Mouse (Mus musculus) embryo, embryonic 11.5 days (tissue): ENCODE measurements around the gene Qtrt2.

ENCODE experiments used
- DNase-seq: peaks from one replicate; pipeline ENCODE4 v3.0.0-alpha.2; 2012; ENCODE audit warnings: low read depth, low spot score

The Qtrt2 gene

DNA sequence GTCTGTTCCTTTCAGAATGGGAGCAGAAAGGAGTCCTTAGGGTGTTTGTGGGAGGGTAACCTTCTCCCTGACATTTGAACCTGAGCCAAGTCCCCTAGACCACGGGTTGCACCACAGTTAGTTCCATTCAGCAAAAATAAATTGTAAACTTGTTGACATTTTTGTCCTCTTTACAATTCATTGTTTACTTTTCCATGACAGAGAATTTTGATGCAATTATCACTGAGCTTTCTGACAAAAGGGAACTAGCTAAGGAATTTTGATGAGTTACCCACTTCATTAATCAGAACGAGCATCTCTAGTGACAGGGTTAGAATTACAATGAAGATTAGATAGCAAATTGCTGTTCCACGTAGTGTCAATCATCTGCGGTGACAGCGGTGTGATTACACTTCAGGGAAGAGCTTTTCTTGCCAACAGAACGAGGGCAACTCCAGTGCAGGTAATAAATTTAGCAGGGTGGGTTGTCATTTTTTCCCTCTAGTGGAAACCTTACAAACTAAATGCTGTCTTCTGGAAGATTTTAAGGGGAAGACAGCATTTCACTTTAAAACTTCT is 1.5 kb downstream of the Qtrt2 start:
- no peak for DNase-seq

DNA sequence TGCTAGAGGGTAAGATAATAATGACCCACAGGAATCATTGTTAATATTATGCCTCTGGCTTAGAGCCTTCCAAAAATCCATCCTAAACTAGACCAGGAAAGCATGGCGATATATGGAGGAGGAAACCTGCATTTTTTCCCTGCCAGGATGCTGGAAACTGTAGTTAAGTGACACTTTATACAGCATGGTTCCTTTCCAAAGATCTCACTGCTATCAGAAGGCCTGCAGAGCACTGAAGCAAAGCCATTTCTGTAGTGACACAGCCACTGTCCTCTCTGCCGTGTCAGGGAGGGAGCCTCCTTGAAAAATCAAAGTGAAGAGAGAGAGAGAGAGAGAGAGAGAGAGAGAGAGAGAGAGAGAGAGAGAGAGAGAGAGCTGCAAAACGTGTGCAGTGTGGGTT is 4.0 kb downstream of the Qtrt2 start:
- DNase-seq = no peak

DNA sequence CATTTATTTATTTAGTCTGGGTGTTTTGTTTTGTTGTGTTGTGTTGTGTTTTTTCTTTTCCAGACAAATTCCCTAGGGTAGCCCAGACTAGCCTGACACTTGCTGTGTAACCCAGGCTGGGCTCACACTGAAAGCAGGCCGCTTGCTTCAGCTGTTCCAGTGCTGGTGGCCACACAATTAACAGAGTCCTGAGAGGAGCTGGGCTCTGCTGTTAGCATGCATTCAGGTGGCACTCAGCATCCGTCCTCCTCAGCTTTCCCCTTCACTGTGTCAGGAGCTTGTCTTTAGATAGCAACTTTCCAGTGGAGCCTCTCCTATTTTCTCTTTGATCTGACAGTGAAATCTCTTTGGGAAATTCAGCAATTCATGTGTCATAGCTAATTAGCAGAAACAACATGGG is 4.6 kb downstream of the Qtrt2 start:
- no peak for DNase-seq

DNA sequence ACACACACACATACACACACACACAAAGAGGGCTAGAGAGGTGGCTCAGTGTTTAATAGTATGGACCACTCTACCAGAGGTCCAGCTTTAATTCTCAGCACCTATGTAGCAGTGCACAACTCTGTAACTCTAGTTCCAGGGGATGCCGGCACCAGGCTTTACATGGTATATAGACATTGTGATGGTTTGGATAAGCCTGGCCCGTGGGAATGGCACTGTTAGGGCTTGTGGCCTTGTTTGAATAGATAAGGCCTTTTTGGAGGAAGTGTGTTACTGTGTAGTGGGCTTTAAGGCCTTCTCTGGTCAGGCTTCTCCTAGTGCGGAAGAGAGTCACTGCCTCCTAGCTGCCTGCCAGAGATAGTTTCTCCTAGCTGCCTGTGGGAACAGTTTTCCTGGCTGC is 7.7 kb downstream of the Qtrt2 start:
- DNase-seq = no peak

DNA sequence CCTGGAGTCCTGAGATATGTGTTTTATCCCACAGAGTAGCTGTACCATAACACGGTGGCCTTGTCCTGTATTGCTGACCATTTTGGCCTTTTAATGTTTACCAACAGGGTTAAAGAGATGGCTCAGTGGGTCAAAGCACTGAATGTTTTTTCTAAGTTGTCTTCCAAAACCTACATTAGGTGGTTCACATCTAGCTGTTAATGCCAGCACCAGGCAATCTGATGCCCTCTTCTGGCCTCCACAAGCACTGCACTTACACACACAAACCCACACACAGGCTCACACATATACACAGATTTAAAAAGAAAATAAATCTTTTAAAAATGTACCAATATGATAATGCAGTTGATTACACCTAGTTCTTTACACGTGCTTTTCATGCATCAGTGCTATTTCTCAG is 17.7 kb downstream of the Qtrt2 start:
- DNase-seq = no peak

DNA sequence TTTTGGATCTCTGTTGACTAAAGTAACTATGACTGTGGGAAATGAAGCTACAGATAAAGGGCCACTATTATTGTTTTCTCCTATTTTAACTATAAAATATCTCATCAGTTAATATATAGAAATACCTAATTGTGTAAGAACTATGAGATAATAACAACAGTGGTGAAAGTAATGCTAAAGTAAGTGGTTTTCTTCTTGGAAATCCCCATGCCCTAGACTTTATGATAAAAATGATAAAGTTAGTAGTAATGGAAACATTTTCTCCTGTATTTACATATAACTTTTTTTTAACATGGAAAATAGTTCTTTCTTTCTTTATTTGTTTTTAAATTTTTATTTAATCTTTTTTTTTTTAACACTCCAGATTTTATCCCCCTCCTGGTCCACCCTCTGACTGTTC is 26.0 kb downstream of the Qtrt2 start:
- DNase-seq = no peak

DNA sequence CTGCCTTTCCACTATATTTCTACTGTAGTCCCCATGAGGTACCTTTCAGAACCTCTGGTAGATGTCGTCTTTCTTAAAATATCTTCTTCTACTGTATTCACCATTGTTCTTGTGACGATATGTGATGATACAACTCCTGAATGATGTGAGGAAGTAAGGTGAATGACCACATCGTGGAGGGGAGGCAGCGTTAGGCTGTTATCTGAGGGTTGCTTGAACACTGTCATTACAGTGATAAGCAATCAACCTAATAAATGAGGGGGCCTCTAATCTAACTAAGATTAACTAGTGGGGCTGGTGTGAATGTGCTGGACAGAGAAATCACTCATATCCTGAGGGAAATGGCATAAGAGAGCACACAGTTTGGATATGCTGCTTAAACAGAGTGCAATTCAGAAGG is 26.5 kb downstream of the Qtrt2 start:
- no peak for DNase-seq

DNA sequence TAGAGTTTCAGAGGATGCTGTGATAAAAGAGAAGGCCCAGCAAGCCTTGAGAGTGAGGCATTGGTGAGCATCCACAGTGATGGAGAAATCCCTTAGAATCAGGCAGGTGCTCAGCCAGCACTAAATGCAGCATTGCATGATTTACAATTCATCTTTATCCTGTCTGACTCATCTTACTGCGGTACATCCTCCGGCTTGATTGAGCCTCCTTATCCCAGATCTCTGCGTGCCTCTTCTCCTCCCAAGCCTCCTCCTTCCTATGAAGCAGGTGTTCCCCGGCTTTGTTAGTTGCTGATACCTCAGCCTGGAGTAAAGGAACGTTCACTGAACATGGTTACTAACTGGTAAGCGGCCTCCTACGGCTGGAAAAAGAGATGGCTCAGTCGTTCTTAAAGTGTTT is 32.1 kb downstream of the Qtrt2 start:
- no peak for DNase-seq

DNA sequence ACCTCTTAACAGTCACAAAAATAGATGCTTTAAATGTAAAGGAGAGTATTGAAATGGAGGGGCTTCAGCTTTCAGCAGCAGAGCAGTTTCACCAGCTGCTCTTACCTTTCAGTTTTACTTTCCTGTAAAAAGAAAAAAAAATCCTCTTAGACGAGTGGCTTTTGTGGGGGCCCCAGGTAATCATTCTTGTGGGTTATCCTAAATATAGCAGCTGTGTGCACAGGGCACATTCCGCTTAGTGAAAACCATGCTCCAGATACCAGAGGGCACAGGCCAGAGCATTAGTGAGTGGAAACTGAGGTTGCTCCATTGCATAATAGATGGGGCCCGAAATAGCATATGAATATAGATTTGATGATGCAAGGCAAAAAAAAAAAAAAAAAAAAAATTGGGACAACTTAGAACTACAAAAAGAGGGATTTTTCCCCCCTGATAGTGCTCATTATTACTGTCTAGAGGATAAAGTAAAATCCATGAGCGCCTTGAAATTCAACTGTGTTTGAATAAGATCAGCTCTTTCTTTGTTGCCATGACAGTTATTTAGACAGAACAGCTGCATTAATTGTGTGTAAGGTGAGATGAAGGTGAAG is 35.8 kb downstream of the Qtrt2 start:
- DNase-seq = no peak

DNA sequence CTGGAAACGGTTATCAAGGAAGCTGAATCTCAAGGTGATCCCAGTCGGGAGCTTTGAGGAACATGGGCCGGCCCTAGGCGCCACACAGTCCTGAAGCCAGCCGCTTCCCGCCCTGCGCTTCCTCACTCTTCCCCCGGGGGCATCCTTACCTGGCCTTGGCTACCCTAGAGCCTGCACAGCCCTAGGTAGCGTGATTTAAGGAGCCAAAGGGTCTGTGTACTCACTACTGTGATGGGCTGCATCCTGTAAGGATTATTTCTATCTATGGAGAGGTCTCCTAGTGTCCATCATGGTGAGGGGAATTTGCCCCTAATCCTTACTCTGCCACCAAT is 36.6 kb downstream of the Qtrt2 start:
- DNase-seq = no peak

DNA sequence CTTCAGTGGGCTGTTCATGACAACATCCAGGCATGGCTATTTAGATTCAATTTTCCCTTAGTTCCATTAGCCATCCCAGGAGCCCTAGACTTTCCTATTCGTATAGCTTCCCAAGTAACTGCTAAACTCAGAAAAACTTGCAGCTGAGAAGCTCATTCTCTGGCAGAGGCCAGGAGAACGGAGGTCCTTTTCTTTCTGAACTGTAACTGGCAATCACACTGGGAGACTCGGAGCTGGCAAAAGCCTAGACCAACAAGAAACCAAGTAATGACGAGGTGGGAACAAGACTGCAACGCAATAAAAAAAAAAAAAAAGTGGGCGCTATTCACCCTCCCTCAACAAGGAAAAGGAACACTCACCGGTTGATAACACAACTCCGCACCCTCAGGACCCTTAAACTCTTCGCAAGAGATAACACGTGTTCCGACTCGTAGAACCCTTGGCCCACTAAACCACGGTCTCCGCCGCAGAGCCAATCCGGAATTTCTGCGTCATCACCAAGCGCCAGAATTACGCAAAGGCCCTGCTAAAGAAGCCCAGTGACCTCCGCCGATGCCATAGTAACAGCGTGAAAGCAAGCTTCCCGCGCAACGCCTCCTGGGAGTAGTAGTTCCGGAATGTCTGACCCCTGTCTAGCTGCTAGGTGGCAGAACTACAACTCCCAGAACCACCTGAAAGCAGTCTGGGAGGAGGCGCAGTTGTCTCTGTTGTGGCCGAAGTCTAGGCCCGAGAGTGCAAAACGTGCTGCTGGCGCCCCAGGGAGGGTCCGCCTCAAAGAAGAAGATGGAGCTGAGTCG is 37.2 kb downstream of the Qtrt2 start, which contains the start of gene Ccdc191:
Gene Ccdc191, plus strand, starts transcription at position 593 of the 797 bp plus-strand sequence.
- peak; percentile 99 for DNase-seq

DNA sequence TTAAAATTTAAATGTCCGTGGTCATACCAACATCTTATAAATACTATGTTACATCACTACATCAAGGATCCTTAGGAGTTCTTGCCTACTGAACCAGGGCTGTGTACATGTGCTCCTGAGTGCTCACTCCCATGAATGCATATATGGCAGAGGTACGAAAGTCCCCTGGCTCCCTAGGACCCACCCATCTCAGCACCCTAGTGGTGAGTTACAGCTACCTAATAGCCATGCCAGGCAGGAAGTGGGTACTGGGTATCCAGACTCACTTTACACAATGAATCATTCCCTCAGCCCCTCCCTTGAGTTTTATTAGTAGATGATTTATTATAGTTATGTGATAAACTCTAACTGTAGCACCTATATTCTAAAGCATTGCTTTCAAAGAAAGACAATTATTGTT is 44.3 kb downstream of the Qtrt2 start:
- DNase-seq = no peak

DNA sequence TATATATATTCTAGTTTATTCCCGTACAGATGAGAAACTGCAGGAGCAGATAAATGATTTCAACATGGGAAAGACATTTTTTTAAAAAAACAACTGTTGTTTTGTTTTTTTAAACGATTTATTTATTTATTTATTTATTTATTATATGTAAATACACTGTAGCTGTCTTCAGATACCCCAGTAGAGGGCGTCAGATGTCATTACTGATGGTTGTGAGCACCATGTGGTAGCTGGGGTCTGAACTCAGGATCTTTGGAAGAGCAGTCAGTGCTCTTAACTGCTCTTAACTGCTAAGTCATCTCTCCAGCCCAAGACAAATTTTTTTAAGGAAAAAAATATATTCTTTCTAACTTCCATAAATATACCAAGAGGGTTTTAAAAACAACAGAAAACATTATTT is 45.0 kb downstream of the Qtrt2 start:
- DNase-seq = no peak

DNA sequence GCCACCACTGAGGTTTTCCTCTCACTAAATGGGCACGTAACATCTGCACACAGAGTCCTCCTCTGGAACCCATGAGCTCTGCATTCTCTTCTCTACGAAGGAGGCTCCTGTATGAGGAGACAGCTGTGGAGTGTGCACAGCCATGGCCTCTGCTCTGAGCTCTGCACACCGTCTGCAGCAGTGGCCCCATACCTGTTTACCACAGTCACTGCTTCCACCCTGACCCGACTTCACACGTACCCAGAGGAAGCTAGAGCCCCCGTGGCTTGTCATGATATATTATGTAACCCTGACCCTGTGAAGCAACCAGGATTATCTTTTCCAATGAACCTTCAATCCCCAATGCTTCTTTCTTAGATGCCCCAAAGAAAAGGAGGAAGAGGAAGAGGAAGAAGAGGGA is 46.8 kb downstream of the Qtrt2 start:
- DNase-seq = no peak

DNA sequence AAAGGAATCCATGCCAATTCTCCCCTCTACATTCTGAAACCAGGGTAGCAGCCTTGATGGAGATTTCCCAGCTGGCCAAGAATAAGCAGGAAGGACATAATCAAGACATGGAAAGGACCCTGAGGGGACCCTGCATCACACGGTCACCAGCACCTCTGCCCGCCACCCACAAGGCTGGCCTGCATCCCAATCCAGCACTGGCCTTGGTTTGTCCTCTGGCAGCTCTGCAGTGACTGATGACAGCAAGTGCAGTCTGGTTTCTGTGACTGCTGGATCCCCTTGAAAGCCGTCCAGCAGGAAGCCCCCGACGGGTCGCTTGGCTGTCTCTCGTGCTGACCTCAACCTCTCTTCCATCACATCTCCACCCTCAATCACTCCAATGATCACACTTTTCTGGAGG is 55.2 kb downstream of the Qtrt2 start:
- no peak for DNase-seq

DNA sequence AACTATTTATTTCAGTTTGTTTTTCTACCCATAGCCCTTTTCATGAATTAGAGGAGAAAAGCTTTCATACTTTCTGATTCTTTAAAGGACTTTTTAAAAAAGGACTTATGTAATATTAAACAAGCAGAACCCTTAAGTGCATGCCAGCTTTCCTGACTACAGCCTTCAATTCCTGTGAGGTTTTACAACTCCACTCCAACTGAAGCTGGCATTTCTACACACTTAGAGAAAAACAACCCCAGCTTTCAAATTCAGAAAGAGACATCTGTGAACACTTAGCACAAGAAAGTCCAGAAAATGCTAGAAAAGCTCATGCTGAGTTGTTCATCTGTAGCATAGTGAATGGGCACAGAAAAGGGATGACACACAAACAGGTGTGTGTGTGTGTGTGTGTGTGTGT is 56.8 kb downstream of the Qtrt2 start:
- DNase-seq = no peak

DNA sequence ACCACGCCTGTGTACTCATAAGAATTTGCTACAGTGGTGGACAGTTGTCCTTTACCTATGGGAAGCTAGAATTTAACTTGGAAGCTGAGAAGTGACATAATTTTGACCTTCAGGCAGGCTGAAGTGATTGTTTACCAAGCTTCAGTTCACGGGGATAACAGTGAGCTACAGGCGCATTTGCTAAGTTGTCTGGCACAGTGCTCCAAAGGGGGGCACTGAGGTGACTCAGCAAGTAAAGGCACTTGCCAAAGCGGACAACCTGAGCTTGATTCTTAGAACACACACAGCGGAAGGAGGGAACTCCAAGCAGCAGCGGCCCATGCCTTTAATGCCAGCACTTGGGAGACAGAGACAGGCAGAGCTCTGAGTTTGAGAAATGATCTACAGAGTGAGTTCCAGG is 66.0 kb downstream of the Qtrt2 start:
- DNase-seq = no peak

DNA sequence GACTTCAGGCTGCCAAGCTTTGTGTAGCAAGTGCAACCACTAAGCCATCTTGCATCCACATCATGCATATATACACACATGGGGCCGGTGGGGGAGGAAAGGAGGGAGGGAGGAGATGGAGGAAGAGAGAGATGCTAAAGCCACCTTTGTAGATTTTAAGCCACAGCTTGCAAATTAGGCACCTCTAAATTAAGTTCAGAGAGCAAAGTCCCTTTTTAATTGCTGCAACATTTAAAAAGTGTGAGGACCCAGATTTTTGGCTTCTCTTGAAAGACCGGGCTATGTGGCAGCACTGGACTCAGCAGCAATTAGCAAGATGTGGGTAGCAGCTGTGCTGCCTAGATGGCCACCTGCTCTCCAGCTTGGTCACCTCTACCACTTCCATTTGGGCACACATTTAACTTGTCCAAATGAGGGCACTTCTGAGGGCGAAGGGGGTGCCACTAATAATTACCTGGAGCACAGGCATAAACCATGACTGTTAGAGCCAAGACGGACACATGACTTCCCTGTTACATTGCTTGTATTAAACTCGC is 67.6 kb downstream of the Qtrt2 start:
- DNase-seq = no peak

DNA sequence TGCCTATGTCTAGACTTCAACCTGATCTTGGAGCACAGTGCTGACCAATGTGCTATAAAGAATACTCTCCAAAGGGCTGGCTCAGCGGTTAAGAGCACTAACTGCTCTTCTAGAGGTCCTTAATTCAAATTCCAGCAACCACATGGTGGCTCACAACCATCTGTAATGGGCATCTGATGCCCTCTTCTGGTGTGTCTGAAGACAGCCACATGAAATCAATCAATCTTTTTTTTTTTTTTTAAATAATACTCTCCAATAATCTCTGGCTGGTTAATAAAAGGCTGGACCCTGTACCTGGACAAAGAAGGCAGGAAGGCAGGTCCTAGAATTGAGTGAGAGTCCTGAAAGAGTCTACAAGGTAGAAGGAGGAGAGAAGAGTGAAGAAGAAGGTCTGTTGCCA is 76.8 kb downstream of the Qtrt2 start:
- no peak for DNase-seq

DNA sequence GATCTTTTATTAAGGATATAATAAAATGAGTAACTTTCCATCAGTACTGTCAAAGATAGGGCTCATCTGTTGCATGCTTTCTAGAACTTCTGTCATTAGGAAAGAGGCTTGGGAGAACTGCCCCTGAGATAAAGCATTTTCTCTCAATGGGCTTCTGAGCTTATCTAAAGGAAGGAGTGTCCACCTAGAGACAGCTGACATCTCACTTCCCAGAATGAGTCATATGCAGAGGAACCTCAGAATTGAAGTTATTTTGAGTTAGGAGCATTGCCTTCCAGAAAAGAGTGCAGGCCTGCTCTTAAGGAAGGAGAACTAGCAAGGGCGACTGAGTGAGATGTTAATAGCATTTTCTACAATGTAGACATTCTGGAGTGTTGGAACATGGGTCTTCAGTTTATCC is 85.4 kb downstream of the Qtrt2 start:
- no peak for DNase-seq

DNA sequence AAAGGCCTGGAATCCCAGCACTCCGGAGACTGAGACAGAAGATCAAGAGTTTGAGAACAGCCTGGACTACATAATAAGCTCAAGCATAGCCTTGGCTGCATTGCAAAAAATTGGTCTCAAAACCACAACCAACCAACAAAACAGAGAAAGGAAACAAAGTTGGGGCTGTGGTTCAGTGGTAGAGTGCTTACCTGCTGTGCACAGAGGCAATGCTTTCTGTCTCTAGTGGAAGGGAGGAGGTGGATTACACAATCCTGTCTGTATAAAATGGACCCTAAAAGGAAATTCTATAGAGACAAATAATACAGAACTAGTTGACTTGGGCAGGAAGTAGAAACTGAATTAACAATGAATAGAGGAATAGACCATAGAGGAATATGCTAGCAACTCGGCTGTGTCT is 94.7 kb downstream of the Qtrt2 start:
- no peak for DNase-seq

DNA sequence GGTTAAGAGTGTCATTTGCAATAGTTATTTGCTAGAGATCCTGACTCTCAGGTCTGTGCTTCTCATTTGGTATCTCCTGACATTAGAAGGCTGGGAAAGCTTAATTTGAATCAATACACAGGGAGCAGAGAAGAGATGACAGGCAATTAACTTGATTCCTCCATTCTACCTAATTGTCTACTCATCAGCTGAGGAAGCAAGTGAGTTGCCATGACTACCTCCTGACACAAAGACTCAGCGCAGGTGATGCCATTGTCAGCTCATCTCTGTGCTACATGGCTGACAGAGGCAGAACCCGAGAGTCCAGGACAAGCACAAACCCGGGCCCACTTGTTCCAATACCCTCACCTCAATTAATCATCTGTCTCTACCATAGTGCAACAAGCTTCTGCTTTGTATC is 99.1 kb downstream of the Qtrt2 start:
- no peak for DNase-seq

DNA sequence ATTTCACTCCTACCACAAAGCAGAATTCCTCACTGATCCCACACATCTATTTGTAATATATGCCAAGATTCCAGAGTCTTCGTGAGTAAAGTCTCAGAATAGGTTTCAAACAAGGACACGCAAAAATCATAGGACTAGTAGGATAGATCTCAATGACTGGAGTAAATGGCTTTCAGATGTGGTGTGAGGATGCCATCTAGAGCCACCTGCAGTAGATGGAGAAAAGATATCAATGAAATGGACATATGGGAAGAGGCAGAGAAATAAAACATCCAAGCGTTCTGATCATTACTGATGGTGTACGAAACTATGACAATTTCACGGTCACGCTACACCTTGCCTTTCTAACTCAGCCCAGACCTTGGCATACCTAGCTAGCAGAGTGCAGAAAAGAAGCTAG is 108.2 kb downstream of the Qtrt2 start:
- no peak for DNase-seq
